Mouse (Mus musculus) CH12.LX (cell line): Measurements from ENCODE around the gene Tkt.

ENCODE experiments used
- CHD2 ChIP-seq: IDR thresholded peaks from 2 replicates; pipeline ENCODE4 v1.6.1; 2011; ENCODE audit warnings: low read length, improper control_type of control experiment
- CTCF ChIP-seq, 2 experiments: IDR thresholded peaks in 1 of 2; conservative IDR thresholded peaks in 1 of 2; 2 replicates each; pipeline ENCODE4 v1.5.1; 2011 to 2012; ENCODE audit warnings: low read depth in 2 of 2, low read length in 2 of 2, improper control_type of control experiment in 1 of 2, inconsistent platforms in 1 of 2, mild to moderate bottlenecking in 1 of 2, moderate library complexity in 1 of 2
- EP300 ChIP-seq: IDR thresholded peaks from 2 replicates; pipeline ENCODE4 v1.6.1; 2011; ENCODE audit warnings: low read length, improper control_type of control experiment
- GABPA ChIP-seq: IDR thresholded peaks from 2 replicates; pipeline ENCODE4 v1.6.1; 2012; ENCODE audit warnings: low read depth, low read length, improper control_type of control experiment, inconsistent platforms; ENCODE audit not compliant: insufficient replicate concordance
- JUND ChIP-seq: conservative IDR thresholded peaks from 2 replicates; pipeline ENCODE4 v1.6.1; 2011; ENCODE audit warnings: low read depth, low read length, improper control_type of control experiment
- MAZ ChIP-seq: IDR thresholded peaks from 2 replicates; pipeline ENCODE4 v1.6.1; 2012; ENCODE audit warnings: low read depth, mild to moderate bottlenecking, inconsistent platforms, low read length, improper control_type of control experiment, moderate library complexity
- MXI1 ChIP-seq: IDR thresholded peaks from 2 replicates; pipeline ENCODE4 v1.6.1; 2011; ENCODE audit warnings: mild to moderate bottlenecking, low read depth, low read length, improper control_type of control experiment
- NELFE ChIP-seq: IDR thresholded peaks from 2 replicates; pipeline ENCODE4 v1.6.1; 2011; ENCODE audit warnings: low read depth, low read length, improper control_type of control experiment
- PAX5 ChIP-seq: IDR thresholded peaks from 2 replicates; pipeline ENCODE4 v1.6.1; 2012; ENCODE audit warnings: low read length, inconsistent platforms, mixed read lengths
- POLR2A ChIP-seq: IDR thresholded peaks from 2 replicates; pipeline ENCODE4 v1.6.1; 2011; ENCODE audit warnings: low read depth, mild to moderate bottlenecking, improper control_type of control experiment, low read length
- ZMIZ1 ChIP-seq: IDR thresholded peaks from 2 replicates; pipeline ENCODE4 v1.6.1; 2012; ENCODE audit warnings: low read depth, mild to moderate bottlenecking, inconsistent platforms, low read length, improper control_type of control experiment

GRCm38 (mm10) chr14:30612962-30613715, 65.0 kb downstream of the Tkt start:
- TF ChIP-seq GABPA (no peak), CHD2 (no peak), POLR2A (no peak), JUND (no peak), NELFE (no peak), CTCF (conservative IDR thresholded peaks at IDR 0.05 in 1 of 2, IDR thresholded peaks at IDR 0.05 in 1 of 2; ENCODE audit: low read depth in 2 of 2, low read length in 2 of 2) (no peak), EP300 (no peak), MAZ (no peak), MXI1 (no peak), PAX5 (no peak), ZMIZ1 (no peak)
